Mouse (Mus musculus): ENCODE measurements around the gene Ankrd54. TPM values are rescaled to one million over a fixed set of nuclear protein-coding genes. Genes with fewer than 3 reads are reported as not detected.

The Ankrd54 gene
- polyA plus RNA-seq, 2 experiments: 44.4 to 58.3 TPM

DNA sequence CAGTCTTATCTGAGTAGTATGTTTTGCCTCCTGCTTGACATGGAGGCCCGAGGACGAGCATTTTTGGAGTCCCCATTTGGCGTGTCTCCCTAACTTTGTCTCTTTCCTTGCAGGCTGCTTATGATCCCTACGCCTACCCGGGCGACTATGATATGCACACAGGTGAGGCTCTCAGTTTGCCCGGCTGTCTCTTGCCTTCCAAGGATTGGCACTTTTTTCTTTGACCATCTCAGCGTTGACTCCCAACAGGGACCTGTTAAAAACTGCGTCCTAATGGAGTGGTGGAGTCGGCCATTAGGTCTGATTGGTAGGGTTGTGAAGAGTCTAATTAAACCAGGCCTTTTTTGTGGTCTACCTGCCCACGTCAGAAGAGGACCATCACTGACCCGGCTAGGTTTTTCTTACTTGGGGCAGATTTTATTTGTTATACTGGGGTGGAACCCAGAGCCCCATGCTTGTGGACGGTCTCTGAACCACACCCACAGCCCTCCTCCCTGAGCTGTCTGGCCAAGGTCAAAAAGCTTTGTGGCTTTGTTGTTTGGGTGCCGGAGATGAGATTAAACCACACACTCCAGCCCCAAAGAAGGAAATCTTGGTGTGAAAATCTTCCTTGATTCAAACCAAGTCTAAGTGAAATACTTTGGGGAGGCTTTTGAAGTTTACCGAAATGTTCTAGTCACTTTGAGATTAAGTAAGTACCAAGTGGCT, 13.1 kb upstream of the Ankrd54 start:
- Histone ChIP-seq H3K4me1 (ENCODE audit: control insufficient read depth, insufficient read depth, low read length) (peaks cover 11% of the 10 kb centered on the region), H3K4me2 (replicated peaks; ENCODE audit: low read depth, low read length, severe bottlenecking) (peak overlapping the region; percentile 80), H3K9ac (ENCODE audit: low read depth, low read length, severe bottlenecking) (peak overlapping the region; percentile 73), H3K27ac (replicated peaks; ENCODE audit: low read depth, low read length) (no peak overlapping the region), H3K27me3 (ENCODE audit: control insufficient read depth, insufficient read depth, low read length) (no peaks in the 10 kb centered on the region), H3K36me3 (ENCODE audit: control insufficient read depth, insufficient read depth, low read length) (peaks cover 44% of the 10 kb centered on the region), H3K4me3 (replicated peaks; ENCODE audit: low read length) (peak overlapping the region; percentile 87), H3K9me3 (ENCODE audit: control insufficient read depth, low read length) (no peaks in the 10 kb centered on the region)
- ATAC-seq (ENCODE audit: low FRiP score, low read depth): no peak
- DNase-seq (ENCODE audit: low spot score): no peak
- WGBS: 33% methylated on average over 15 of the region's 15 CpGs
- TF ChIP-seq POLR2A (IDR thresholded peaks at IDR 0.05; ENCODE audit: borderline replicate concordance, extremely low read depth, insufficient read depth, insufficient read length): no peak

DNA sequence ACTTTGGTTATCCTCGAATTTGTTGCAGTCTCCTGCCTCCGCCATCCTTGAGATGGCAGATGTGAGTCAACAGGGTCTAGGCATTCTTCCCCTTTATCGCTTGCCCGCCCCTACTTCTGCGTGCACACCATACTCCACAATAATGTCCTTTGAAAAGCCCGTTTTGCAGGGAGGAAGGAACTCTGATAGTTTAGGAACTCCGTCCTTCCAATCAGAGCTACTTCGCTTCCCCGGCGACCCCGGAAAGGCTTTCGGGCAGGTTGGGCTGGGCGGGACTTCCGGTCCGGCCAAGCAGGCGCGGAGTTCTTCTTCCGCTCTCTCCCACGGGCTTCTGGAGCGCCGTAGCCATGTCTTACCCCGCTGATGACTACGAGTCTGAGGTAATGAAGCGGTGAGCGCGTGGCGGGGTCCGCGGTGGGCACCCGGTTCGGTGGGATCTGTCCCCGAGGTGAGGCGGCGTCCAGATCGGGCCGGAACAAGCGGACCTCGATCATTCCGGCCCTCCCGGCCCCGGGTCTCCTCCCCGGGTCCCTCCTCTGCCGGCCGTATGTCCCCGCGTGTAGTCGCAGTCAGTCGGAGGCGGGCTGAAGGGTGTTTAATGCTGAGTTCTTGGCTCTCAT, 12.3 kb upstream of the Ankrd54 start, which contains the start of gene Eif3l:
Gene Eif3l, plus strand, starts transcription at position 267 of the 620 bp plus-strand sequence.
- no peak for TF ChIP-seq POLR2A (IDR thresholded peaks at IDR 0.05; ENCODE audit: borderline replicate concordance, extremely low read depth, insufficient read depth, insufficient read length)
- H3K27ac ChIP-seq (replicated peaks; ENCODE audit: low read depth, low read length): peak within 1 kb of the TSS; percentile 79
- ATAC-seq (ENCODE audit: low FRiP score, low read depth): peak; percentile 92
- H3K36me3 ChIP-seq (ENCODE audit: control insufficient read depth, insufficient read depth, low read length): peaks cover 38% of the 10 kb centered on the region
- DNase-seq (ENCODE audit: low spot score): peak; percentile 86
- peaks cover 11% of the 10 kb centered on the region for H3K4me1 ChIP-seq (ENCODE audit: control insufficient read depth, insufficient read depth, low read length)
- H3K4me2 ChIP-seq (replicated peaks; ENCODE audit: low read depth, low read length, severe bottlenecking): peak within 1 kb of the TSS; percentile 80
- peak within 1 kb of the TSS; percentile 73 for H3K9ac ChIP-seq (ENCODE audit: low read depth, low read length, severe bottlenecking)
- peak within 1 kb of the TSS; percentile 87 for H3K4me3 ChIP-seq (replicated peaks; ENCODE audit: low read length)
- H3K9me3 ChIP-seq (ENCODE audit: control insufficient read depth, low read length): no peaks in the 10 kb centered on the region
- no peaks in the 10 kb centered on the region for H3K27me3 ChIP-seq (ENCODE audit: control insufficient read depth, insufficient read depth, low read length)
- under 1% methylated on average over 49 of the region's 49 CpGs for WGBS

DNA sequence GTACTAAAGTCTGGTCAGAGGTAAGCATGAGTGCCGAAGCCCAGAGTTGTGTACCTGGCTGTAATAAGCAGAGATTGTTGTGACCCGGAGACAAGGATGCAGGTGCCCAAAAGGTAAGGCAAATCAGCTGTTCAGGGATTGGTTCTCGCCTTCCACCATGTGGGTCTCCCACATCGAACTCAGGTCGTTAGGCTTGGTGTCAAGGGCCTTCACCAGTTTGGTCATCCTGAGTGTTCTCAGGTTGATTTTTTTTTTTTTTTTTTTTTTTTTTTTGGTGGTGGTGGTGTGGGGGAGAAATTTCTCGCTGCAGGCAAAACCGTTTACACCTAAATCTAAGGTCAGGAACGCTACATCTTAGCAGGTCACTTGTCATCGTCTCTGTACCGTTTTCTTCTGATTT, 11.8 kb upstream of the Ankrd54 start:
- no peak for ATAC-seq (ENCODE audit: low FRiP score, low read depth)

DNA sequence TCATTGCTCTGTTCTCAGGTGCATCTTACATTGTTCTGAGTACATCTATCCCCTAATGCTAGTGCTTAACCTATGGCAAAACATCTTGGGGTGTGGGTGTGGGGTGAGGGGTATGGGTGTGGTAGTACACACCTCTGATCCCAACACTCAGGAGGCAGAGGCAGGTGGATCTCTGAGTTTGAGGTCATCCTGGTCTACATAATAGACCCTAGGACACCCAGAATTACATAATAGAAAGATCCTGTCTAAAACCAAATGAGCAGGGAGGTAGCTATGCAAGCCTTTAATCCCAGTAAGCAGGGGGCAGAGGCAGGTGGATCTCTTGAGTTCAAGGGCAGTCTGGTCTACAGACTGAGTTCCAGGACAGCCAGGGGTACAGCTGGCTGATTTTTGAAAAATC, 11.1 kb upstream of the Ankrd54 start:
- H3K9me3 ChIP-seq (ENCODE audit: control insufficient read depth, low read length): no peaks in the 10 kb centered on the region
- ATAC-seq (ENCODE audit: low FRiP score, low read depth) (no peak), DNase-seq (ENCODE audit: low spot score) (no peak)
- no peak overlapping the region for H3K9ac ChIP-seq (ENCODE audit: low read depth, low read length, severe bottlenecking)
- no peaks in the 10 kb centered on the region for H3K27me3 ChIP-seq (ENCODE audit: control insufficient read depth, insufficient read depth, low read length)
- no peak for TF ChIP-seq POLR2A (IDR thresholded peaks at IDR 0.05; ENCODE audit: borderline replicate concordance, extremely low read depth, insufficient read depth, insufficient read length)
- no peak overlapping the region for H3K4me2 ChIP-seq (replicated peaks; ENCODE audit: low read depth, low read length, severe bottlenecking)
- H3K36me3 ChIP-seq (ENCODE audit: control insufficient read depth, insufficient read depth, low read length): peaks cover 26% of the 10 kb centered on the region
- no peak overlapping the region for H3K4me3 ChIP-seq (replicated peaks; ENCODE audit: low read length)
- H3K4me1 ChIP-seq (ENCODE audit: control insufficient read depth, insufficient read depth, low read length): peaks cover 11% of the 10 kb centered on the region
- no peak overlapping the region for H3K27ac ChIP-seq (replicated peaks; ENCODE audit: low read depth, low read length)

More for the DNA sequence above, 11.8 kb upstream of the Ankrd54 start:
- no peak for TF ChIP-seq POLR2A (IDR thresholded peaks at IDR 0.05; ENCODE audit: borderline replicate concordance, extremely low read depth, insufficient read depth, insufficient read length)
- peak overlapping the region; percentile 73 for H3K9ac ChIP-seq (ENCODE audit: low read depth, low read length, severe bottlenecking)
- H3K36me3 ChIP-seq (ENCODE audit: control insufficient read depth, insufficient read depth, low read length): peaks cover 33% of the 10 kb centered on the region
- peaks cover 11% of the 10 kb centered on the region for H3K4me1 ChIP-seq (ENCODE audit: control insufficient read depth, insufficient read depth, low read length)
- WGBS: 38% methylated on average over 10 of the region's 10 CpGs
- H3K9me3 ChIP-seq (ENCODE audit: control insufficient read depth, low read length): no peaks in the 10 kb centered on the region
- peak overlapping the region; percentile 79 for H3K27ac ChIP-seq (replicated peaks; ENCODE audit: low read depth, low read length)
- H3K4me3 ChIP-seq (replicated peaks; ENCODE audit: low read length): peak overlapping the region; percentile 87
- DNase-seq (ENCODE audit: low spot score): no peak
- H3K27me3 ChIP-seq (ENCODE audit: control insufficient read depth, insufficient read depth, low read length): no peaks in the 10 kb centered on the region
- peak overlapping the region; percentile 80 for H3K4me2 ChIP-seq (replicated peaks; ENCODE audit: low read depth, low read length, severe bottlenecking)

DNA sequence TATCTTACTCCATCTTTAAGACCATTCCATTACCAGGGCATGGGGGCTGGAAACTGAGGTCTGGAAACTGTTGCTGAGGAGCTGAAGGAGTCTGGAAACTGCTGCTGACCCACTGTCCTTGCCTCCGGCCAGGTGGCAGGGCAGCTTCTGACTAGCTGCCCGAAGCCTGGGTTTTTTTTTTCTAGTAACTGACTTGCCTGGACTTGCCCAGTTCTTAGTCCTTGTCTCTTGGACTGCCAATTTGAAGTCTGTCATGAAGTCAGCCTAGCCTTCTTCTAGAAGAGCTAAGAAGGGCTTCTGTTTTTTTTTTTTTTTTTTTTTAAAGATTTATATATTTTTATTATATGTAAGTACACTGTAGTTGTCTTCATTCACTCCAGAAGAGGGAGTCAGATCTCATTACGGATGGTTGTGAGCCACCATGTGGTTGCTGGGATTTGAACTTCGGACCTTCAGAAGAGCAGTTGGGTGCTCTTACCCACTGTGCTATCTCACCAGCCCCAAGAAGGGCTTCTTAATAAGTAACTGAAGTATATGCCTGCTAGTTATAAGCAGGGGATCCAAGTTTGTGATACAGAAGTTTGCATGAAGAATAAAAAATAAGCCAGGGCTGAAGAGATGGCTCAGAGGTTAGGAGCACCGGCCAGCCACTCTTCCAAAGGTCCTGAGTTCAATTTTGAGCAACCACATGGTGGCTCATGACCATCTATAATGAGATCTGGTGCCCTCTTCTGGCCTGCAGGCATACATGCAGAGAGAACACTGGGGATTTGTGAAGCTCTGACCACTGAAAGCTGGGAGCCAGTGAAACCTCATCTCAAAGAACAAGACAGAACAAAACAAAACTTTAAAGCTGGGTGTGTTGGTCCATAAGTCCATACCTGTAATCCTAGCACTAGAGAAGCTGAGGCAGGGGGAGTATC, 8.7 kb upstream of the Ankrd54 start:
- Histone ChIP-seq H3K27me3 (ENCODE audit: control insufficient read depth, insufficient read depth, low read length) (no peaks in the 10 kb centered on the region), H3K9ac (ENCODE audit: low read depth, low read length, severe bottlenecking) (no peak overlapping the region), H3K9me3 (ENCODE audit: control insufficient read depth, low read length) (no peaks in the 10 kb centered on the region), H3K4me1 (ENCODE audit: control insufficient read depth, insufficient read depth, low read length) (peaks cover 15% of the 10 kb centered on the region), H3K36me3 (ENCODE audit: control insufficient read depth, insufficient read depth, low read length) (peaks cover 2% of the 10 kb centered on the region), H3K4me2 (replicated peaks; ENCODE audit: low read depth, low read length, severe bottlenecking) (no peak overlapping the region), H3K4me3 (replicated peaks; ENCODE audit: low read length) (no peak overlapping the region), H3K27ac (replicated peaks; ENCODE audit: low read depth, low read length) (no peak overlapping the region)
- 66% methylated on average over 5 of the region's 5 CpGs for WGBS
- TF ChIP-seq POLR2A (IDR thresholded peaks at IDR 0.05; ENCODE audit: borderline replicate concordance, extremely low read depth, insufficient read depth, insufficient read length): no peak
- ATAC-seq (ENCODE audit: low FRiP score, low read depth) (no peak), DNase-seq (ENCODE audit: low spot score) (no peak)

All from limb, embryonic 14.5 days (tissue).